Mouse (Mus musculus): Measurements from ENCODE around the gene Ppp1r21.
A peak's percentile ranks its signal among the peaks of the same experiment; 100 is the strongest.

- TF ChIP-seq ZC3H11A (IDR thresholded peaks at IDR 0.05; ENCODE audit: borderline replicate concordance, low read depth, low read length) (peak; percentile 96), HCFC1 (IDR thresholded peaks at IDR 0.05; ENCODE audit: borderline replicate concordance, insufficient read depth, low read length) (no peak), ZNF384 (IDR thresholded peaks at IDR 0.05; ENCODE audit: low read depth, low read length) (no peak)
Measured at GRCm38 (mm10) chr17:88511095-88511551, 18.8 kb upstream of the Ppp1r21 start.
